Mouse (Mus musculus): ENCODE data around the gene Ppp1r37.
A peak's percentile ranks its signal among the peaks of the same experiment; 100 is the strongest.

DNA sequence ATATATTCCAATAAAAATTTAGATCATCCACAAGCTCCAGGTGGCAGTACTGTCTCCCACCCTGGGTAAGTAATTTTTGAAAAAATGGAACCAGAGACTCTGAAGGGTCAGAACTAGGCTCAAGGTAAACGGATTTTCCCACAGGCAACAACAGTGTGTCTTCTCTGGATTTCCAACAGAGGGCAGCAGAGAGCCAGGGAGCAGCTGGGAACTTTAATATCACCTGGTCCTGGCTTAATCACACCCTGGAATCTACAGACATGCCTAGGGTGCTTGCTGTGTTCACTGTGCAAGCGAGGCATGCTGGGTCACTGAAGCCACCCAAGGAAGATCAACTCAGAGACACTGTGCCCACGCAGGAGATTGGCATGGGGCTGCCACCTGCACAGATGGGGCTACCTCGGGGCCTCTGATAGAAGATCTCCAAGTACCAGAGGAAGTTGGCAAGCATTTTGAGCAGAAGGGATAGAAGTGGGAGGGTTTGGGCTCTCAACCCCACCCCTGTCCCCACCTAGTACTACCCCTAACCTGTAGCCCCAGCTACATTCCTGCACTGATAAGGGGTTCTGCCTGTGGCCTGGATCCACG, 59.3 kb downstream of the Ppp1r37 start:
- no peak for TF ChIP-seq POLR2A (IDR thresholded peaks at IDR 0.05; ENCODE audit: low read depth, low read length)
- TF ChIP-seq CTCF (IDR thresholded peaks at IDR 0.05; ENCODE audit: extremely low read depth, insufficient read length, insufficient replicate concordance, low read depth, low read length): peak; percentile 78; the same call in 1 of the 2 replicates

Data from small intestine, adult 2 months (tissue).